Mouse (Mus musculus): ENCODE results near the gene Lrrc18. TPM values are rescaled to one million over a fixed set of nuclear protein-coding genes. Genes with fewer than 3 reads are reported as not detected.

The Lrrc18 gene
- polyA plus RNA-seq, 1 experiment from 2014 or later = 0.36 TPM

DNA sequence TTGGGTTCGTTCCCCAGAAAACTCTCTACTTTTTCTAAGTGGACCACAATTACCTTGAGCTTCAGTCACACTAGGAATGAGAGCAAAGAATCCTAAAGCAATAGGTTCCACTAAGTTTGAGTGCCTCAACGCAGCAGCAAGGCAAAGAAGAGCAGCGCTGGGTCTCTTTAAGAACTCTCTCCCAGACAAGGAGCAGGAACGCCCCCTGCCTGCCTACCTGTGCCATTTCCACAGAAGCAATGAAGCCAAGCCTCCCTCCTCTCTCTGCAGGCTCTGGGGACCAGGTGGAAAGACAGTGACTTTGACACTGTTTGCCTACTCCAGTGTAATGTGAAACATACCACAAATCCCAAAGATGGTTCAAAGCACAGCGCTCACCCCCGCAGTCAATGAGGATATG is 42.2 kb downstream of the Lrrc18 start:
- 35% methylated on average over 6 of the region's 6 CpGs for WGBS
- no peak overlapping the region for H3K27ac ChIP-seq (ENCODE audit: low read depth, low read length)
- no peaks in the 10 kb centered on the region for H3K9me3 ChIP-seq (replicated peaks; ENCODE audit: control insufficient read depth, low read length)
- DNase-seq (ENCODE audit: low spot score) = peak; percentile 58
- H3K9ac ChIP-seq (ENCODE audit: low read length) = no peak overlapping the region
- no peaks in the 10 kb centered on the region for H3K27me3 ChIP-seq (replicated peaks; ENCODE audit: control insufficient read depth, insufficient read depth, low read length)
- no peaks in the 10 kb centered on the region for H3K36me3 ChIP-seq (ENCODE audit: control insufficient read depth, insufficient read depth, low read length)
- no peak overlapping the region for H3K4me2 ChIP-seq (ENCODE audit: low read length)
- no peak overlapping the region for H3K4me3 ChIP-seq (ENCODE audit: low read depth, low read length)
- no peaks in the 10 kb centered on the region for H3K4me1 ChIP-seq (ENCODE audit: control insufficient read depth, insufficient read depth, low read length)
- ATAC-seq = no peak

GRCm38 (mm10) chr14:33035386-33035785 is 44.2 kb downstream of the Lrrc18 start:
- WGBS = 61% methylated on average over 5 of the region's 5 CpGs
- Histone ChIP-seq H3K36me3 (ENCODE audit: control insufficient read depth, insufficient read depth, low read length) (no peaks in the 10 kb centered on the region), H3K4me1 (ENCODE audit: control insufficient read depth, insufficient read depth, low read length) (no peaks in the 10 kb centered on the region), H3K27ac (ENCODE audit: low read depth, low read length) (no peak overlapping the region), H3K9me3 (replicated peaks; ENCODE audit: control insufficient read depth, low read length) (no peaks in the 10 kb centered on the region), H3K4me2 (ENCODE audit: low read length) (no peak overlapping the region), H3K27me3 (replicated peaks; ENCODE audit: control insufficient read depth, insufficient read depth, low read length) (no peaks in the 10 kb centered on the region), H3K9ac (ENCODE audit: low read length) (no peak overlapping the region), H3K4me3 (ENCODE audit: low read depth, low read length) (no peak overlapping the region)
- DNase-seq (ENCODE audit: low spot score) (no peak), ATAC-seq (no peak)

DNA sequence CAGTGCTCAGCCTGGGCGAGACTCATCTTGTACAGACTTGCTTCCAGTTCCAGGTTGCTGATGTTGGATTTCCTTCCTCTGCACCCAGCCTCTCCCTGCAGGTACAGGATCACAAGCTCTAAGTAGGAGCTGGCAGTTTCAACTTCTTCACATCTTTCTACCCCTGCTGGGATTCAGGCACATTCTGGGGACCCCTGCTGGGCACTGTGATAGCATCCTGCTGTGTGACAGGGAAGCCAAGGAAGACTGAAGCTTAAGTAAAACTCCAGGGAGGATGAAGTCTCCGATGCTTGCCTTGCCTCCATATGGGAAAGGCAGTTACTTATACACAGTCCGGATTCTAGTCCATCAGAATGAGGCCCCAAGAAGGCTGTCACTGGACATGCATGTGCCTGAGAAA is 45.6 kb downstream of the Lrrc18 start:
- no peak overlapping the region for H3K9ac ChIP-seq (ENCODE audit: low read length)
- H3K27me3 ChIP-seq (replicated peaks; ENCODE audit: control insufficient read depth, insufficient read depth, low read length) = no peaks in the 10 kb centered on the region
- DNase-seq (ENCODE audit: low spot score) (no peak), ATAC-seq (no peak)
- no peaks in the 10 kb centered on the region for H3K9me3 ChIP-seq (replicated peaks; ENCODE audit: control insufficient read depth, low read length)
- H3K36me3 ChIP-seq (ENCODE audit: control insufficient read depth, insufficient read depth, low read length) = no peaks in the 10 kb centered on the region
- no peak overlapping the region for H3K27ac ChIP-seq (ENCODE audit: low read depth, low read length)
- no peak overlapping the region for H3K4me3 ChIP-seq (ENCODE audit: low read depth, low read length)
- 54% methylated on average over 3 of the region's 3 CpGs for WGBS
- H3K4me2 ChIP-seq (ENCODE audit: low read length) = no peak overlapping the region
- no peaks in the 10 kb centered on the region for H3K4me1 ChIP-seq (ENCODE audit: control insufficient read depth, insufficient read depth, low read length)

GRCm38 (mm10) chr14:33045217-33045616 is 54.0 kb downstream of the Lrrc18 start:
- ATAC-seq (no peak), DNase-seq (ENCODE audit: low spot score) (no peak)
- H3K9me3 ChIP-seq (replicated peaks; ENCODE audit: control insufficient read depth, low read length) = no peaks in the 10 kb centered on the region
- H3K36me3 ChIP-seq (ENCODE audit: control insufficient read depth, insufficient read depth, low read length) = no peaks in the 10 kb centered on the region
- no peak overlapping the region for H3K27ac ChIP-seq (ENCODE audit: low read depth, low read length)
- H3K4me1 ChIP-seq (ENCODE audit: control insufficient read depth, insufficient read depth, low read length) = no peaks in the 10 kb centered on the region
- H3K4me2 ChIP-seq (ENCODE audit: low read length) = no peak overlapping the region
- WGBS = 92% methylated on average over 3 of the region's 3 CpGs
- H3K9ac ChIP-seq (ENCODE audit: low read length) = no peak overlapping the region
- no peaks in the 10 kb centered on the region for H3K27me3 ChIP-seq (replicated peaks; ENCODE audit: control insufficient read depth, insufficient read depth, low read length)
- H3K4me3 ChIP-seq (ENCODE audit: low read depth, low read length) = no peak overlapping the region

GRCm38 (mm10) chr14:33053441-33053840 is 62.3 kb downstream of the Lrrc18 start:
- Histone ChIP-seq H3K9me3 (replicated peaks; ENCODE audit: control insufficient read depth, low read length) (no peaks in the 10 kb centered on the region), H3K4me3 (ENCODE audit: low read depth, low read length) (no peak overlapping the region), H3K4me2 (ENCODE audit: low read length) (no peak overlapping the region), H3K27ac (ENCODE audit: low read depth, low read length) (no peak overlapping the region), H3K9ac (ENCODE audit: low read length) (no peak overlapping the region), H3K4me1 (ENCODE audit: control insufficient read depth, insufficient read depth, low read length) (no peaks in the 10 kb centered on the region), H3K27me3 (replicated peaks; ENCODE audit: control insufficient read depth, insufficient read depth, low read length) (no peaks in the 10 kb centered on the region), H3K36me3 (ENCODE audit: control insufficient read depth, insufficient read depth, low read length) (no peaks in the 10 kb centered on the region)
- WGBS = 39% methylated on average over 8 of the region's 8 CpGs
- no peak for ATAC-seq
- DNase-seq (ENCODE audit: low spot score) = peak; percentile 34

DNA sequence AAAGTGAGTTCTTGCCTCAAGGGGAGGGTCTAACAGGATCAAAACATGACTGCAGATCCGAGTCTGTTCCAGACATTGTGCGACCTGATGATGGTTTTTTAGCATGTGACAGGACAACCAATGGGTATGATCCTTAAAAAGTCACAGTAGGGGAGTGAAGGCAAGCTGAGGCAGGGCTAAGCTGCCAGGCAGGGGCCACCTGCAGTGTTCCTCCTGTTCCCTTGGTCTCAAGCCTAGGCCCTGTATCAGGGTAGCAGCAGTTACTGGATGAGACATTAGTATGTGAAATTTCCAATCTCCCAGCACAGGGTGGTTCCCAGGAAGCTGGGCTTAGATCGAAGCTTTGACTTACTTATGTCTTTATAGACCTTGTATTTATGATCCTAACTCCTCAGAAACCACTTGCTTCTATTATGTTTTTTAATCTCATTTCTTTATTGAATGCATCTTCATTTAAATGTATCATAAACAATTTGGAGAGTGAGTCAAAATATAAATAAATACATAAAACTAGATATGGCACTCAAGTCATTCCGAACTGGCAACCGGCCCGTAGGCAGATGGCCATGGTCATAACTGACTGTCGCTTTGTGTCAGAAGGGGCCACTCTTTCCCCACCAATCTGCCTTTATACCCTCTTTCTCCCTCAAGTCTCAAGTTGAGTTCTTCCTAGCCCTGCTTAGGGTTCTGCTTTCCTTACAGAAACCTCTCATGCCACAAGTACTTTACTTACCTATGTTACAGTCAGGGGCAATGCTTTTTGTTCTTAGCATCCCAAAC is 67.9 kb downstream of the Lrrc18 start:
- no peak overlapping the region for H3K4me3 ChIP-seq (ENCODE audit: low read depth, low read length)
- no peak overlapping the region for H3K27ac ChIP-seq (ENCODE audit: low read depth, low read length)
- H3K9me3 ChIP-seq (replicated peaks; ENCODE audit: control insufficient read depth, low read length) = no peaks in the 10 kb centered on the region
- peaks cover 3% of the 10 kb centered on the region; the same call in 1 of the 2 replicates for H3K27me3 ChIP-seq (replicated peaks; ENCODE audit: control insufficient read depth, insufficient read depth, low read length)
- WGBS = 89% methylated on average over 7 of the region's 7 CpGs
- no peak overlapping the region for H3K9ac ChIP-seq (ENCODE audit: low read length)
- no peaks in the 10 kb centered on the region for H3K4me1 ChIP-seq (ENCODE audit: control insufficient read depth, insufficient read depth, low read length)
- no peak for DNase-seq (ENCODE audit: low spot score)
- H3K4me2 ChIP-seq (ENCODE audit: low read length) = no peak overlapping the region
- H3K36me3 ChIP-seq (ENCODE audit: control insufficient read depth, insufficient read depth, low read length) = no peaks in the 10 kb centered on the region
- no peak for ATAC-seq

DNA sequence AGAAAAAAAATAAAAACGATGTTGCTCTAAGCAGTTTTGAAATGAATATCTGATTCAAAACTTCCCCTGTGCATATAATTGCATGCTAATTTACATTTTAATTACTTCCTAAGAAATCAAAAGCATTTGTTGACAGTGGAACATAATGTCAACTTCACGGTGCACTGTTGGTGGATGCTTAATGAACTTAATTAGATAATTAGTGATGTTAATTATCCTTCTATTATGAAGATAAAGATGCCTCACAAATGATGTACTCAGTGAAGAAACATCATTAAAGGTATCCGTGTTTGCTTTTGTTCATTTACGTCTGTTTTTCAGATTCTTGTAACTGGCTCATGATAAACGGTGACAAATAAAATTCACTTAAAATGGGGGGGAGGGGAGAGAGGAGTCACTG is 71.8 kb downstream of the Lrrc18 start:
- no peaks in the 10 kb centered on the region for H3K9me3 ChIP-seq (replicated peaks; ENCODE audit: control insufficient read depth, low read length)
- H3K27me3 ChIP-seq (replicated peaks; ENCODE audit: control insufficient read depth, insufficient read depth, low read length) = peaks cover 3% of the 10 kb centered on the region; the same call in 1 of the 2 replicates
- ATAC-seq (no peak), DNase-seq (ENCODE audit: low spot score) (peak; percentile 53)
- no peaks in the 10 kb centered on the region for H3K4me1 ChIP-seq (ENCODE audit: control insufficient read depth, insufficient read depth, low read length)
- H3K27ac ChIP-seq (ENCODE audit: low read depth, low read length) = no peak overlapping the region
- 24% methylated on average over 5 of the region's 5 CpGs for WGBS
- H3K4me2 ChIP-seq (ENCODE audit: low read length) = no peak overlapping the region
- no peak overlapping the region for H3K4me3 ChIP-seq (ENCODE audit: low read depth, low read length)
- H3K36me3 ChIP-seq (ENCODE audit: control insufficient read depth, insufficient read depth, low read length) = no peaks in the 10 kb centered on the region
- no peak overlapping the region for H3K9ac ChIP-seq (ENCODE audit: low read length)

Other genes starting within 250 kb of the Lrrc18 start
- 0.28 and 0.56 TPM in 2 replicates for gene Tmem273, start 205.4 kb upstream of the Lrrc18 start, polyA plus RNA-seq (2014; fragmentation: Nextera tagmentation; extraction: Ambion mirVana)
- not detected in 2 replicates for gene Fam170b, start 157.4 kb upstream of the Lrrc18 start, polyA plus RNA-seq (2014; fragmentation: Nextera tagmentation; extraction: Ambion mirVana)
- gene Vstm4, start 134.6 kb upstream of the Lrrc18 start, polyA plus RNA-seq (2014; fragmentation: Nextera tagmentation; extraction: Ambion mirVana) = 6.0 and 9.2 TPM in 2 replicates
- gene Wdfy4, start 194.1 kb downstream of the Lrrc18 start, polyA plus RNA-seq (2014; fragmentation: Nextera tagmentation; extraction: Ambion mirVana) = 0.09 and 0.11 TPM in 2 replicates
- gene Arhgap22, start 222.6 kb downstream of the Lrrc18 start, polyA plus RNA-seq (2014; fragmentation: Nextera tagmentation; extraction: Ambion mirVana) = 0.72 and 2.9 TPM in 2 replicates

Measured in forebrain, embryonic 14.5 days (tissue).